Mouse (Mus musculus) liver, embryonic 12.5 days (tissue): ENCODE results near the gene Nelfcd. TPM values are rescaled to one million over a fixed set of nuclear protein-coding genes. Genes with fewer than 3 reads are reported as not detected.
A peak's percentile ranks its signal among the peaks of the same experiment; 100 is the strongest.

Experiments used
- ATAC-seq: fragments of 200-750 bp; cut with Nextera tagmentation; 2 replicates; pipeline ENCODE4 v1.8.0; 2017; ENCODE audit warnings: moderate number of reproducible peaks, mild to moderate bottlenecking, moderate library complexity
- H3K27ac ChIP-seq: fragments of 300-500 bp; sonication (generic); 2 replicates; pipeline ENCODE4 v1.5.1; 2016; ENCODE audit warnings: mild to moderate bottlenecking
- H3K27me3 ChIP-seq: fragments of 300-500 bp; sonication (generic); replicated peaks from 2 replicates; pipeline ENCODE4 v1.6.1; 2016; ENCODE audit warnings: mild to moderate bottlenecking, moderate library complexity
- H3K36me3 ChIP-seq: fragments of 300-500 bp; sonication (generic); 2 replicates; pipeline ENCODE4 v1.6.1; 2016; ENCODE audit warnings: mild to moderate bottlenecking, moderate library complexity
- H3K4me1 ChIP-seq: fragments of 300-500 bp; sonication (generic); 2 replicates; pipeline ENCODE4 v1.6.1; 2016
- H3K4me2 ChIP-seq: fragments of 300-500 bp; sonication (generic); 2 replicates; pipeline ENCODE4 v1.6.1; 2016; ENCODE audit warnings: mild to moderate bottlenecking, moderate library complexity
- H3K4me3 ChIP-seq: fragments of 300-500 bp; sonication (generic); 2 replicates; pipeline ENCODE4 v1.5.1; 2016; ENCODE audit warnings: mild to moderate bottlenecking, moderate library complexity
- H3K9ac ChIP-seq: fragments of 300-500 bp; sonication (generic); 2 replicates; pipeline ENCODE4 v1.6.1; 2016; ENCODE audit warnings: mild to moderate bottlenecking, moderate library complexity
- H3K9me3 ChIP-seq: fragments of 300-500 bp; sonication (generic); replicated peaks from 2 replicates; pipeline ENCODE4 v1.6.1; 2016; ENCODE audit warnings: mild to moderate bottlenecking, moderate library complexity
- WGBS: fragments of 180-500 bp; shearing (Covaris S2); methylation state at CpG from one replicate; pipeline ENCODE4 v1.1.7; 2016; ENCODE audit not compliant: insufficient replicate concordance; 5-methylcytosine and 5-hydroxymethylcytosine counted together
- polyA plus RNA-seq: library from polyadenylated mRNA; unstranded; fragments of >200 nt; fragmentation: Nextera tagmentation; extraction: Ambion mirVana; gene quantifications from 2 replicates; pipeline ENCODE4 v1.2.1, GENCODE M21; 2016

The Nelfcd gene
- polyA plus RNA-seq, 1 experiment from 2014 or later: 99.2 TPM

DNA sequence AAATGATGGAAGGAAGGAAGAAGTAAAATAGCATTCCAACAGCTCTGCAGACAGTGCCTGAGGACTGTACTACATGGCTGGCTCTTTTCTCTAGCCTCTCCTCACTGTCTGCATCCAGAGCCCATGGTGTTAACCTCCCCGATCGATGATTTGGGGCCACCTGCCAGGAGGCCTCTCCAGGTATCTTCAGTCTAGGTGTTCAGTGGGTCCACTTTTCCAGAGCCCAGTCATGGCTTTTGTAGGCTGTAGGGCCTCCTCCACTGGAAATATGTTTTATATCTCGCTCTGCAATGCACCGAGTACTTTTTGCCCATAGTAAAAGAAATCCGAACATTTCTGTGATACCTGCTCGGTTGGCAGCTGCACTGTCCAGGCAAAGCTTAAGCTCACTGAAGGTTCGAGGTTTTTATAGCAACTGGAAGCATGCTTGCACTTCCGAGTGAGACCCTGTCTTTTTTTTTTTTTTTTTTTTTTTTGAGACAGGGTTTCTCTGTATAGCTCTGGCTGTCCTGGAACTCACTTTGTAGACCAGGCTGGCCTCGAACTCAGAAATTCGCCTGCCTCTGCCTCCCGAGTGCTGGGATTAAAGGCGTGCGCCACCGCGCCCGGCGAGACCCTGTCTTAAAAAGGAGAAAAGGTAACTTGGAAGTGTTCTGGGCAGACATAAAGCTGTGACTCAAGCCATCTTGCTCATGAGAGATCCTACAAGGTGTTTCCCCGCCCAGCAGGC is 438 bp upstream of the Nelfcd start:
- Histone ChIP-seq H3K9ac (peak overlapping the region; percentile 97; the same call in 1 of the 2 replicates), H3K36me3 (peaks cover 24% of the 10 kb centered on the region), H3K4me2 (peak overlapping the region; percentile 87), H3K9me3 (no peaks in the 10 kb centered on the region), H3K4me3 (peak overlapping the region; percentile 97), H3K4me1 (peaks cover 39% of the 10 kb centered on the region), H3K27me3 (0 out of 2 replicates have a peak, but pooled peaks cover 6% of the 10 kb centered on the region), H3K27ac (no peak overlapping the region)
- ATAC-seq: no peak
- 34% methylated on average over 18 of the region's 18 CpGs for WGBS

DNA sequence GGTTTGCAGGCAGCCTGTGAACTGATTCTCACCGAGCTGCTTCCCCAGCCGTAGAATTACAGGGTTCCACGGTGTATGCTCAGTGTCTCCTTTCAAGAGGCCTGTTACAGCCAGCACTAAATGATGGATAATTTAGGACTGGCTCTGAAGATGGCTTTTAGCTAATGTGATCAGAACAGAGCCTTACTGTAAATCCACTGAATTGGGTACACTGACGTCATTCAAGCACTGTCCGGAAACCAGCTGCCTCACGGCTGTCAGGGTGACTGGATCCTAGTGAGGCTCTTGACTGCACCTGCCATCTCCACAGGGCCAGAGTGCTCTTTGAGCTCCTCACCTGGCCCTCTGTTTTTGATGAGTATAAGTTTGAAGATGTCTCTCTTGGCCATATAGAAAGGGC is 5.5 kb downstream of the Nelfcd start:
- no peak overlapping the region for H3K4me2 ChIP-seq
- H3K27me3 ChIP-seq: no peaks in the 10 kb centered on the region
- H3K4me1 ChIP-seq: peaks cover 21% of the 10 kb centered on the region
- peaks cover 83% of the 10 kb centered on the region for H3K36me3 ChIP-seq
- no peak overlapping the region for H3K4me3 ChIP-seq
- H3K27ac ChIP-seq: no peak overlapping the region
- H3K9me3 ChIP-seq: no peaks in the 10 kb centered on the region
- 93% methylated on average over 6 of the region's 6 CpGs for WGBS
- ATAC-seq: no peak
- no peak overlapping the region for H3K9ac ChIP-seq

DNA sequence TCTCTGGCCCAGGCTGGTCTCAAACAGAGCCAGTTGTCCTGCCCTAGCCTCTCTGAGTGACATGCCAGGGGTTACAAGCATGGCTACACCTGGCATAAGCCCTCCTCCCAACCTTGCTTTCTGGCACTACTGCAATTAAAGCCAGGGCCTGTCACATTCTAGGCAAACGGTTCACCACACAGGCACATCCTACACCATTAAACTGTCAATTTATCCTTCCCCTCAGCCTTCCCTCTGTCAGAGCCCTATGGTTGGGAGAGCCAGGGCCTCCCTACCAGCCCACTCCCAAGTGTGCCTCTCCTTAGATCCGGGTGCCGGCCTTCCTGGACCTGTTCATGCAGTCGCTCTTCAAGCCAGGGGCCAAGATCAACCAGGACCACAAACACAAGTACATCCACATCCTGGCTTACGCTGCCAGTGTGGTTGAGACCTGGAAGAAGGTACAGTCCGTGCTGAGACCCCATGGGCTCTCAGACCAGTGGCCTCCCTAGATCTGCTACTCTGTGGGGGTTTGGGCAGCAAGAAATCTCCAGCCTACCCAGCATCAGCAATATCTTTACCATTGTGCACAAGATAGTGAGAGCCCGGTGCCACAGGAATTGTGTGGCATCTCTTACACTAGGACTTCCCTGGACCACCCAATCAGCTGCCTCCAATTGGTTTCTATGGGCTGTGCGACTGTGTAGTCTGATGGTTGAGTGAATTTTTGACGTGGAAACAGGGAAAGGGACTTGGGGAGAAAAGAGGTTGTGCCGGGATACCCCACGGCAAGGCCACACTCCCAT is 8.9 kb downstream of the Nelfcd start:
- no peak for ATAC-seq
- Histone ChIP-seq H3K4me3 (no peak overlapping the region), H3K4me1 (no peaks in the 10 kb centered on the region), H3K4me2 (no peak overlapping the region), H3K36me3 (peaks cover 100% of the 10 kb centered on the region), H3K27ac (no peak overlapping the region), H3K9me3 (no peaks in the 10 kb centered on the region), H3K9ac (no peak overlapping the region), H3K27me3 (no peaks in the 10 kb centered on the region)
- WGBS: 89% methylated on average over 11 of the region's 11 CpGs

DNA sequence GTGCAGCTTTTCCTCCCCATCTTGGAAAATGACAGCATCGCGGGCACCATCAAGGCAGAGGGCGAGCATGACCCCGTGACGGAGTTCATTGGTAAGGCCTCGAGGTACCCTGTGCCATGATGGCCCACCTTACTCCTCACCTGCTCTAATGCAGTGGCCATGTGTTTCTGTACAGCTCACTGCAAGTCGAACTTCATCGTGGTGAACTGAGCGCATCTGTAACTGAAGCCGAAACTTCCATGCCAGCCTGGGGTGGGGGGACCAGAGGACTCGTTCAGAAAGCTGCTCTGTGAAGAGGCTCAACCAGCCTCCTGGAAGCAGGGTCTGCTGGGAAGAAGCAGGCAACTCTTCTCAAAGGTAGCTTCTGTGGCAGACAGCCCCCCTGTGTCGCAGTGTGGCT is 11.3 kb downstream of the Nelfcd start:
- ATAC-seq: 0 out of 2 replicates have a peak, but pooled peaks have one; percentile 13
- Histone ChIP-seq H3K27me3 (no peaks in the 10 kb centered on the region), H3K4me1 (no peaks in the 10 kb centered on the region), H3K36me3 (peaks cover 93% of the 10 kb centered on the region), H3K27ac (no peak overlapping the region), H3K9ac (no peak overlapping the region), H3K4me3 (no peak overlapping the region), H3K4me2 (no peak overlapping the region), H3K9me3 (no peaks in the 10 kb centered on the region)
- WGBS: 90% methylated on average over 12 of the region's 12 CpGs

DNA sequence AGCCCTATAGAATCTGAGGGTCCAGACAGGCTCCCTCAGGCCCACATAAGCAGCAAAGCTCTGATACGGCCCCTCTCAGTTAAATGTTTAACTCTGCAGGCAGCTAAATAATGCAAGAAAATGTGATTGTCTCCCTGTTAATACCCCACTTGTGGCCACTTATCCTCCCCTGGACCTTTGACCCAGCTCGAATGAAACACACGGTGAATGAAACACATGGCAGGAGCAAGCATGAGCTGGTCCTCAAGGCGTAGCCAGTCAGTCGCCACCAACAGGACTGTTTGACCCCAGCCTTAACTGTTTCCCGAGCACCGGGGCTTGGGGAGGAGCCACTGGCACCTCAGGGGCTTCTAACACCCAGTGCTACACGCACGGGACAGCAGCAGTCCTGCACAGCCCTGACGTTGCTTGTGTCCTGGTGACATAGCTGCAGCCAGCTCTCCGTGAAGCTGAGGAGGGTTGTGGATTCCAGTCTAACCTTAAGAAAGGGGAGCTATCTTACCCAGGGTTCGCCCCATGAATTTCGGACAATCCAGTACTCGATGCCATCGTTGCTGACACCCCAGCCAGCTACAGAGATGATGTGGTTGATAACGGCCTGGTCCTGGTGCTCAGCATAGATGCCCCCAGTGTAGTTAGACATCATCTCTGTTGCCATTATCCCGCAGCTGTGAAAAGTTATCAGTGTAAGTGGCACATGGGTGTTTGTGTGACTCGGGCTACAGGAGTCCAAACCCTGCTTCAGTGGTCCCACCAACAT is 12.7 kb downstream of the Nelfcd start:
- Histone ChIP-seq H3K36me3 (peaks cover 89% of the 10 kb centered on the region), H3K4me3 (no peak overlapping the region), H3K9me3 (no peaks in the 10 kb centered on the region), H3K4me2 (no peak overlapping the region), H3K4me1 (no peaks in the 10 kb centered on the region), H3K9ac (no peak overlapping the region), H3K27me3 (no peaks in the 10 kb centered on the region), H3K27ac (no peak overlapping the region)
- 83% methylated on average over 18 of the region's 18 CpGs for WGBS
- no peak for ATAC-seq

DNA sequence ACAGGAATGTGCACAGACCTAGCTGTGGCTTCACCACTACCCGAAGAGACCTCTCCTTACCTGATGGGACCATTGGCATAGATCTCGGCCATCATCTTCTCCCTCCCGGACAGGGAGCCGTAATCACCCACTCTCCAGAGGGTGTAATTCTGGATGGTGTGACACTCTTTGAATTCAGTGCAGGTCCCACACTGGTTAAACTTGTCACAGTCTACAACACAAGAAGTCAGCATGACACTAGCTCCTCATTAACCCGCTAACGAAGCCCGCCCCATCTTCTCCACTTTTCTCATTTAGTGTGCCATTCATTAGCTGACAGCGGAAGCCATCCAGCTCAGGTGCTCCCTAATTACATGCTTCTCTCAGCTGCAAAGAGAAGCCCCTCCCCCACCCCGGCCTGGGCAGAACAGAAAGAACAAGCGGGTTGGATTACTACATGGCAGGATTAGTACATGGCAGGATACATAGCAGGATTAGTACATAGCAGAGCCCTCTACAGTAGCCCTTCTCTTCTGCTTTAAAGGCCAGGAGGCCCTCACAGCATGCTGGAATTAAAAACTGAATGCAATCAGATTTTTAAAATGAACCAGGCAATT is 13.5 kb downstream of the Nelfcd start:
- Histone ChIP-seq H3K4me1 (no peaks in the 10 kb centered on the region), H3K27me3 (no peaks in the 10 kb centered on the region), H3K27ac (no peak overlapping the region), H3K9me3 (no peaks in the 10 kb centered on the region), H3K4me3 (no peak overlapping the region), H3K36me3 (peaks cover 88% of the 10 kb centered on the region), H3K4me2 (no peak overlapping the region), H3K9ac (no peak overlapping the region)
- WGBS: 89% methylated on average over 10 of the region's 10 CpGs
- ATAC-seq: no peak

DNA sequence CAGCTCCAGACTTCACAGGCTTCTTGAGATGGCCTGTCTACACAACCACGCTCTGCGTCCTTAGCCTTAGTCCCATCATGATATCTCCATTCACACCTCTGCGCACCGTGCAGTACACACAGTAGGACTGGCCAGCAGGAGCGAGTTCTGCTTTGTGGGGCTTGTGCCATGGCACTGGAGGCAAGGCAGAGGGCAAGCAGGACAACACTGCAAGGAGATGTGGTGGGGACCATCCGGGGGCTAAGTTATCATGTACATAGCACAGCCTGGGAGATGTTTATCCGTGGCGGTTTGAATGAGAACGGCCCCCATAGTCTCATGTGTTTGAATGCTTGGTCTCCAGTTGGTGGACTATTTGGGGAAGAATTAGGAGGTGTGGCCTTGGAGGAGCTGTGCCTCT is 19.3 kb downstream of the Nelfcd start:
- H3K4me2 ChIP-seq: no peak overlapping the region
- no peak overlapping the region for H3K9ac ChIP-seq
- ATAC-seq: no peak
- H3K27me3 ChIP-seq: no peaks in the 10 kb centered on the region
- H3K4me3 ChIP-seq: no peak overlapping the region
- H3K27ac ChIP-seq: no peak overlapping the region
- 87% methylated on average over 9 of the region's 9 CpGs for WGBS
- no peaks in the 10 kb centered on the region for H3K9me3 ChIP-seq
- peaks cover 55% of the 10 kb centered on the region for H3K36me3 ChIP-seq
- peaks cover 43% of the 10 kb centered on the region for H3K4me1 ChIP-seq

DNA sequence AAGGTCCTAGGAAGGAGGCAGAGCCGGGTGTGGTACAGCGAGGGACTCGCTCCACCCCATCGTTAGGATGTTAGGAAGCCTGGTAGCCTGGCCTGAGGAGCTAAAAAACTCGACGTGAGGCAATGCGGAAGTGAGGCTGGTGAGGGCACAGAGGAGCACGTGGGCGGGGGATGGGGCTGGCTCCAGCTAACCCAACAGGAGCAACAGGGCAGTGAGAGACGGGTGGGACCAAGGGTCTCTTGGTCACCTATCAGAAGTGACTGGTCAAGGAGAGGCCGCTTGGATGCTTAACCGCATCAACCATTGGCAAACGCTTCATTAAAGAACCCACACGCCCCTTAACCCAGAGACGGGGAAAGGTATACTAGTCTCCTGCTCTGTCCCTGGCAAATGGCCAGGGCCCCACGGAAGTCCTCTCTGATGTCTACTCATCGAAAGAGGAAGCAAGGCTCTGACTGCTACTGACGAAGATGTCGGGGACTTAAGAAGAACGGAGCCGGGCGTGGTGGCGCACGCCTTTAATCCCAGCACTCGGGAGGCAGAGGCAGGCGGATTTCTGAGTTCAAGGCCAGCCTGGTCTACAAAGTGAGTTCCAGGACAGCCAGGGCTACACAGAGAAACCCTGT is 20.6 kb downstream of the Nelfcd start:
- ATAC-seq: no peak
- WGBS: 70% methylated on average over 26 of the region's 26 CpGs
- no peak overlapping the region for H3K4me3 ChIP-seq
- H3K9ac ChIP-seq: no peak overlapping the region
- no peak overlapping the region for H3K4me2 ChIP-seq
- H3K27me3 ChIP-seq: no peaks in the 10 kb centered on the region
- peaks cover 46% of the 10 kb centered on the region for H3K4me1 ChIP-seq
- H3K36me3 ChIP-seq: peaks cover 43% of the 10 kb centered on the region
- H3K27ac ChIP-seq: no peak overlapping the region
- H3K9me3 ChIP-seq: no peaks in the 10 kb centered on the region

DNA sequence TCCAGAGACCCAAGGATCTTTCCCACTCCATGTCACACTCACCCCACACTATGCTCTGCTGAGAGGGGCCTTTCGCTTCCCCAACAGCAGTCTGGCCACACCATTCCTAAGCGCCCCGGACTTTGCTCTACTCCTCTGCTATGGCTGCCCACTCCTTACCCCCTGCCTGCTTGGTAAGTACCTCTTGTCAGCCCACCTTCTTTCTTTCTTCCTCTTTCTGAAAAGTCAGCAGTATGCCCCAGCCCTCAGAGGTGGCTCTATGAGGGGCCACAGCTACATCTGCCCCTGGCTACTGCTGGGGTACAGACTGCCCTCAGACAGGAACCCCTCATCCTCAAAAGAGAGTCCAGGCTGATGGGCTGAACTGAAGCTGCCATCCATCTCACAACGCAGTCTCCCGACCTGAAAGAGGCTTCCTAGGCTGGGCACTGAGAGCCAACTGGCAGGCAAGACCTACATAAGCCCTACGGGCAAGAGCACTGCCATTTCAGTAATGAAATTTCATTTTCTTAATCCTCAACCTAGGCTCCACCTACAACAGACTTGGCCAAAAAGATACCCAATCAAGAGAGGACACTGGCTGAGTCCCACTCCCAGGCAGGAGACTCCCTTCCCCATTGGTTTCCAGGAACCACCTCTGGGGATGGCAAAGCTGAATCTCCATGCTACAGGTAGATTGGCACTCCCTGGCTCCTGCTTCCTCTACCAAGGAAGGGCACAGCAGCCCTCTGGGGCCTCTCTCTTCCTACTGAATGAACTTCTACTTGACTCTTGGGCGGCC is 21.5 kb downstream of the Nelfcd start:
- peak overlapping the region; percentile 95 for H3K4me2 ChIP-seq
- H3K9ac ChIP-seq: 0 out of 2 replicates have a peak overlapping the region, but pooled peaks have one; percentile 22
- ATAC-seq: no peak
- peak overlapping the region; percentile 69; the same call in 1 of the 2 replicates for H3K4me3 ChIP-seq
- peaks cover 40% of the 10 kb centered on the region for H3K36me3 ChIP-seq
- WGBS: 88% methylated on average over 7 of the region's 7 CpGs
- H3K27ac ChIP-seq: peak overlapping the region; percentile 64; the same call in 1 of the 2 replicates
- H3K27me3 ChIP-seq: no peaks in the 10 kb centered on the region
- peaks cover 49% of the 10 kb centered on the region for H3K4me1 ChIP-seq
- no peaks in the 10 kb centered on the region for H3K9me3 ChIP-seq

DNA sequence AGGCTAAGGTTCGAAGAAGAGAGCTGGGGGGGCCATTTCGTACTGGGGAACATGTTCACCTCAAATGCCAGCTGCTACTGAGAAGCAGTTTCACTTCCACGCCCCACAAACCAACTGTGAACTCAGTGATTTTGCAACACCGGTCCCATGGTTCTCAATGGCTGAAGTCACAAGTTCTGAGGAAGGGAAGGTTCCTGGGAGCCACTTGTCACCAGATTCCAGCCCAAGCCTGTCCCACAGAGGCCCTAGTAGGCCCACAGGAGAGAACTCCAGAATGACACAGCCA is 22.0 kb downstream of the Nelfcd start:
- Histone ChIP-seq H3K9ac (peak overlapping the region; percentile 74; the same call in 1 of the 2 replicates), H3K4me2 (peak overlapping the region; percentile 95), H3K9me3 (no peaks in the 10 kb centered on the region), H3K27me3 (no peaks in the 10 kb centered on the region), H3K36me3 (peaks cover 36% of the 10 kb centered on the region), H3K4me1 (peaks cover 49% of the 10 kb centered on the region), H3K27ac (peak overlapping the region; percentile 64), H3K4me3 (peak overlapping the region; percentile 69)
- 78% methylated on average over 4 of the region's 4 CpGs for WGBS
- ATAC-seq: no peak

DNA sequence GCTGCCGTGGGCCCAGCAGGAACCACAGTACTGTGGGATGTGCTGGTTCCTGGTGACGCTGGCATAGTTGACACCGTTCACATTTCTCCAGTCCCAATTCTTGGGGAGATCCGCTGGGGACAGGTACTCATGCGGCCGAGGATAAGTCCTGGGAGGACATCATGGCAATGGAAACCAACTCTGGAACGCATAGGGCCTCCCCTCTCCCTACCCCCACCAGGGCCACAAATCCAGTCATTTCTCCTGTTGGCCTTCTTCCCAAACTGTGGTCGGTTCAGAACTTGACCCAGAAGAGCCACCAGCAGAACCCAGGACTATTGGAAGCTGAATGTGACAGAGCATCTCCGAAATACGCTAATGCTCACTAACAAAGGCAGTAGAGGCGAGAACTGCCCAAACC is 22.6 kb downstream of the Nelfcd start:
- WGBS: 66% methylated on average over 11 of the region's 11 CpGs
- Histone ChIP-seq H3K4me2 (peak overlapping the region; percentile 95), H3K27ac (peak overlapping the region; percentile 64), H3K4me3 (peak overlapping the region; percentile 69), H3K36me3 (peaks cover 31% of the 10 kb centered on the region), H3K27me3 (no peaks in the 10 kb centered on the region), H3K9ac (peak overlapping the region; percentile 74), H3K4me1 (peaks cover 49% of the 10 kb centered on the region), H3K9me3 (no peaks in the 10 kb centered on the region)
- no peak for ATAC-seq
